Mouse (Mus musculus) erythroblast, adult 5-6 weeks (primary cell): Measurements from ENCODE around the gene RPS10-NUDT3. TPM values are rescaled to one million over a fixed set of nuclear protein-coding genes. Genes with fewer than 3 reads are reported as not detected.
A peak's percentile ranks its signal among the peaks of the same experiment; 100 is the strongest.

ENCODE experiments used
- ATAC-seq: replicated peaks from 2 replicates; pipeline ENCODE4 v1.8.0; 2016; ENCODE audit warnings: moderate number of reproducible peaks, mild to moderate bottlenecking, moderate TSS enrichment, inconsistent platforms; ENCODE audit not compliant: poor library complexity, low FRiP score, severe bottlenecking
- total RNA-seq, 2 experiments: library from RNA; stranded (forward) in 1 of 2; stranded (reverse) in 1 of 2; fragments of 150-400 nt in 1 of 2; fragments of 200-764, 138-1000 nt in 1 of 2; gene quantifications; 2 replicates each; pipeline versions ENCODE4 v1.2.3 to v1.2.4; 2015 to 2017; ENCODE audit warnings: low replicate concordance in 2 of 2

Gene RPS10-NUDT3
- total RNA-seq (2015; ENCODE audit: low replicate concordance) (not detected in 2 replicates), total RNA-seq (2017; ENCODE audit: low replicate concordance) (not detected in 2 replicates)

DNA sequence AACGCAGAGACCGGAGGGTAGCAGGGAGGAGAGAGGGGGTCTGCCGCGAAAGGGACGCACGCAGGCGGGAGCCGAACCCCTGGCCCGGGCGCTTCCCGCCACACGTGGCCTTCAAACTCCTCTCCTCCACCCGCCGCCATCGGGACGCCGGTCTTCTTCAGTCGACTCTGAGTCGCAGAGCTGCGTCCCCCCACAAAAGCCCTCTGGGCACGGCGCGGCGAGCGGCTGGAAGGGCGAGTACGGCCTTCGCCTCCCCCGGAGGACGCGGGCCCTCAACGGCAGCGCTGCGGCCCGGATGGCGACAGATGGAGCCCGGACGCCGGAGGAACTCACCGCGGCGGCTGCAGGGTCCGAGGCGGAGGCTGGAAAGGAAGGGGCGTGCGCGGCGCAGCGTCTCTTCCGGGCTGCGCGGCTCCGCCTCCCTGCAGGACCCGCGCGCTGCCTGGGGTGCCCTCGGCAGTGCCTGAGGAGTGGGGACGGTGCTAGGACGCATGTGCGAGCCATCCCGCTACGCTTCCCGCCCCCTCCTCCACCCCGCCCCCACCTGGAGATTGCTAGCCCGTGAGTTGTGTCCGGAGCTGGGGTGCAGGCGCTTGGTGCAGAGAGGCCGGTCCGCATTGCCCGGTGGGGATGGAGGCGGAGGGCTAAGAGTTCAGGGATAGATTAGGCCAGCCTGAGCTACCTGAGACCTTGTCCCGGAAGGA, at the start of gene RPS10-NUDT3:
Gene RPS10-NUDT3 (minus strand): TSS at position 352 of the 704 bp plus-strand sequence.
- ATAC-seq = peak; percentile 97

DNA sequence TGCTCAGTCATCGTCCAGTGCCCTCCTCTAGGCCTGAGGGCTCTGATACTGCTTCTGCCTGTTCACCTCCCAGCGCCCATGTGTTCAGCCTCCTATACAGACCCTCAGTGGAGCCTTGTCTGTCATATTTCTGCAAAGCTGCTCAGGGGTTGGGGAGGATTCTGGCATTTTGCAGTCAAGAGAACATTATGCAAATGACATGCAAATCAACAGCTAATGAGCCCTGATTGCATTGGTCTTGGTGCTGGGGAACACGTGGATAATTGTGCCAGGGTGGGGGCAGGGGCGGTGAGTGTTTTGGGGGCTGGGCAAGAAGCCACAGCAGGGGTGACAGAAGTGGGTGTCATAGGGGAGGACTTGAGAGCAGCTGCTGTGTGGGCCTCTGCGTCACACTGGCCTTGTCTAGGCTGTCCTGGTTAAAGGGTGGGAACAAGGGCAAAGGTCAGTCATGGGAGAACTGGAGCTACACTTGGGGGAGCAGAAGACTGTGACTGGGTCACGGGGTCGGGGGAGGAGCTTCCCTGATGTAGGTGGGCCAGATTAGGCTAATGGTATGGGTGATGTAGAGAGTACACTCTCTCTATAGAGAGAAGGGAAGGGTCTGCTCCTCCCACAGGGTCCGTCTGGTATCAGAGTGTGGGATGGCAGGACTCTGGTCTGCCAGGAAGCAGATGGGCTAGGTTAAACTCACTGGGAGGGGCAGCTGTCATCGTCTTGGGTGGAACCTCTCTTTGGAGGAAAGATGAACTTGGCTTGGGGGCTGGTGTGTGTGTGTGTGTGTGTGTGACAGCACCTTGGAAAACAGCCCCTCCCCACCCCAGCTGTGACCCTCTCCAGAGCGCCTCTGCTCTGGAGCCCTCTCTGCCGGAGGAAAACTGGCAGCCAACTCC, 44.1 kb upstream of the RPS10-NUDT3 start:
- no peak for ATAC-seq

- no peak for ATAC-seq
These were observed 42.7 kb upstream of the RPS10-NUDT3 start for GRCm38 (mm10) chr17:27677756-27678155.

DNA sequence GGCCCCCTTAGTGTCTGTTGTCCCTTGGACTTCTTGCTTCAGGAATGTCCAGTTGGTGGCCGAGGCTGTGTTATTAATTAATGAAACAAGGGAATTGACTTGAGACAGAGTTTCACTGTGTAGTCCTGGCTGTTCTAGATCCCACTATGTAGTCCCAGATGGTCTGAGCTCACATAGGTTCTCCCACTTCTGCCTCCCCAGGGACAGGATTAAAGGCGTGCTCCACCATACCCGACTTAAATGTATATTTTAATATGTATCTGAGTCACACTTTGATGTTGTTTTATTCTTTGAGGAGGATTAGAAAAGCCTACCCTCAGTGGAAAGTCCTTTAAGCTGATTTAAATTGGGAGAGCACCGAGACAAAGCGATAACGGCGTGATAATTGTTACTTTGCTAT, 41.2 kb upstream of the RPS10-NUDT3 start:
- no peak for ATAC-seq

DNA sequence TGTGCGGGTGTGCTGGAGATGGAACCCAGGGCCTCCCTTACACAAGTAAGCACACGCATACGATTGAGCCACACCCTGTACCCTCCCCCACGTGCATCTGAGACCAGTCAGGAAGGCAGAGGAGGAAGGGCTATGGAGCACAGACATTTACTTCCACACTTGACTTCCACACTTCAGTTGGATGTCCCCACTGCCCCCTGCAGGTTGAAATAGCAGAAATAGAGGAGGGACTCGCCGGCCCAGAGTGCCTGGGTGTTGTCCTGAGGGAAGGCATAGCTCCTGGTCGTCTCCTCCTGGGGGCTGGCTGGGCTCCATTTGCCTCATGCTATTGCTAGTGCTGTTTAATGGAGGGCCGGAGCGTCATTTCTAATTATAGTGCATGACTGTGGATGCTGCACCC, 40.4 kb upstream of the RPS10-NUDT3 start:
- no peak for ATAC-seq

DNA sequence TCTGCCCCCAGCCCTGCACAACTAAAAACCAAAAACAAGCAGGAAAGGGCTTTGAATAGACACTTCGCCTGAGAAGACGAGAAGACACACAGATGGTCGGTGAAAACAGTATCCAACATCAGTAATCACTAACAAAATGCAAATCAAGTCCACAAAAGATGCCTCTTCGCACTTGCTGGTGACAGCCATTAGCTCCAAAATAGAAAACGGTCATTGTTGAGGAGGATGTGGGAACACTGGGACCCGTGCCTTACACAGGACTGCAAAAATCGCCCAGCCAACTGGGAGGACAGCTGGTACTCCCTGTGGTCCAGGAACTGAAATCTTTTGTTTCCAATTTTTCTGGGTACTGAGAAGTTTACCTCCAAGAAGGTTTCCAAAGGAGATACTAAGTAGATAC, 38.9 kb upstream of the RPS10-NUDT3 start:
- ATAC-seq = no peak

- no peak for ATAC-seq
These were observed 36.7 kb upstream of the RPS10-NUDT3 start for GRCm38 (mm10) chr17:27671720-27672119.

GRCm38 (mm10) chr17:27658767-27659166, 23.7 kb upstream of the RPS10-NUDT3 start:
- no peak for ATAC-seq

GRCm38 (mm10) chr17:27657123-27657522, 22.1 kb upstream of the RPS10-NUDT3 start:
- ATAC-seq = no peak

- ATAC-seq = no peak
These were observed 21.4 kb upstream of the RPS10-NUDT3 start for GRCm38 (mm10) chr17:27656414-27656813.

- no peak for ATAC-seq
These were observed 21.0 kb upstream of the RPS10-NUDT3 start for GRCm38 (mm10) chr17:27656011-27656399.

DNA sequence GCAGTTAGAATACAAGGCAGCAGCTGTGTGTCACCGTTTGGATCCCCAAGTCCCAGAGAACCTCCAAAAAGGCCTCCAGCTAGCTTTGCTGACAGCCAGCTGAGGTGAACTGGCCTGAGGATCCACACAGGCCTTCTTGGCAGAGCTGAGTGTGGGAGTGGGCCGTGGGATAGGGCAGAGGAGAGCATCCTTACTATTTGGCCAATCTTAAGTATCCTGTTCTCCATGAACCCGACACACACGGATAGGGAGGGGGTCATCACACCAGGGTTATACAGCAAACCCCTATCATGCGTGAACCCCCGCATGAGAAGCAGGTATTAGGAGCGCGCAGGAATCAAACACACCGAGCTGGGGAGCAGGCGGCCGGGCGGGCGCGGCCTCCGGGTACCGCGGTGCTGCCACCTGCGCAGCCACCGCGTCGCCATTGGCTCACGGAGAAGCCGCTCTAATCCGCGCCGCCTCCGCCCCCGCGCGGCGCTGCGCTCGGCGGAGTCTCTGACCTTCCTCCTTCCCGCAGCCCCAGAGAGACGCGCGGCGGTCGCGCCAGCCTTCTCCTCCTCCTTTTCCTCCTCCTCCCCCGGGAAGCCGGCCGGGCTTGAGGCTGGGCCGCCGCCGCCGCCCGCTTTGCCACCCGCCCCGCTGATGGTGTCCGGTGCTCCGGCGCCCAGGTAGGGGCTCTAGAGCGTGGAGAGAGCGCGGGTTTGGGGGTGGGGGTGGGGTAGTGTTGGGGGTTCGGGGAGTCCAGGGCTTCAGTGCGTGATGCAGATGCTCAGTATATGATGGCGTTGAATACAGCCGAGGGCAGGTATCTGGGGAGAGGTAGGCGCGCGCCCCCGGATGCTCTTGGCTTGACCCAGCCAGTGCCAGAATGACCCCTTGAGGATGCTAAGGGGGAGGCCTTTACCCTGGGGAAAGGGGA, 20.3 kb upstream of the RPS10-NUDT3 start, which contains the start of gene Pacsin1:
Gene Pacsin1 (plus strand): TSS at position 421 of the 922 bp plus-strand sequence.
- no peak for ATAC-seq

- no peak for ATAC-seq
These were observed 18.4 kb upstream of the RPS10-NUDT3 start for GRCm38 (mm10) chr17:27653253-27653959.

DNA sequence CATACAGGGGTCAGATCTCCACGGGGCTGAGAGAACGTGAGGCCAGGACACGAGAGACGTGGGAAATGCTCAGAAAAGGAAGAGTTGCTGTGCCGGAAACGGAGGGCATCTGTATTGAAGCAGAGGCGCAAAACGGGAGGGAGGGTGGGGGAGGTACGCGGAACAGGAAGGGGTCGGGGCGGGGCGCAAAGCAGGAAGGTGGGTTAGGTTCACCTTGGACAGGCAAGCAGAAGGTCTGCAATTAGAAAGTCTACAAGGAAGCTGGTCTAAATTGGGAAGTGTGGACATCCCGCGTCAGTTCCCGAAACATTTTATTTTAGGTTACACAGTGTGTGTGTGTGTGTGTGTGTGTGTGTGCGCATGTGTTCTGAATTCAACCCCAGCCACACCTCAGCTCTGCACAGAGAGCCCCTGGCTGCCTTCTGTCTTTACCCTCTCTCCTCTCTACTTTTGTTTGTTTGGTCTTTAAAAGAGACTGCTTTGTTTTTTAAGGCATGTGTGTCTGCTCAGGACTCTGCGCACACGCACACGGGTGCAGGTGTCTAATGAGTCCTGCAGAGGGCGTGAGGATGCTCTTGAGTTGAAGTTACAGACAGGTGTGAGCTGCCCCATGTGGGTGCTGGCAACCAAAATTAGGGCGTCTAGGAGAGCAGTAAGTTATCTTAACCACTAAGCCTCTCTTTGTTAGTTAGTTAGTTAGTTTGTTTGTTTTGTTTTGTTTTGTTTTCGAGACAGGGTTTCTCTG, 17.2 kb upstream of the RPS10-NUDT3 start:
- no peak for ATAC-seq

- ATAC-seq = no peak
These were observed 15.6 kb upstream of the RPS10-NUDT3 start for GRCm38 (mm10) chr17:27650586-27650985.

DNA sequence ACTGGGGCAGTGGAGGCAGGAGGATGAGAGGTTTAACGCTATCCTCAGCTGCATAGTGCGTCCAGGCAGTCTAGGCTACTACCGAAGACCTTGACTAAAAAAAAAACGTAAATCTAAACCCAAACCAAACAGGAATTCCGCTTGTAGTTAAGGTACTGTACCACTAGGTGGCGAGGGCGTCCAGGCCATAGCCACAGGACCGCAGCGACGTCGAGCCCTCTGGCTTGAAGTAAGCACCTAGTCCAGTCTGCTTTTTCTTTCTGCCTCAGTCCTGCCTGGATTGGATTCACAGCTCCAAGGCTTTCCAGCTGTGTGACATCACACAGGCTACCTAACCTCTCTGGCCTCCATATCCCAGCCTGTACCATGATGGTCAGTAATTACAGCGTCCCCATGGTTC, 15.1 kb upstream of the RPS10-NUDT3 start:
- peak; percentile 78 for ATAC-seq

GRCm38 (mm10) chr17:27645807-27646206, 10.8 kb upstream of the RPS10-NUDT3 start:
- ATAC-seq = no peak

- ATAC-seq = no peak
These were observed 9.6 kb upstream of the RPS10-NUDT3 start for GRCm38 (mm10) chr17:27644572-27644971.
